Mouse (Mus musculus): ENCODE measurements around the gene Tnfrsf25.

The Tnfrsf25 gene

GRCm38 (mm10) chr4:152119396-152120292 lies 3.9 kb downstream of the Tnfrsf25 start:
- ATAC-seq (ENCODE audit: insufficient number of reproducible peaks, low FRiP score, low TSS enrichment), result no peak

GRCm38 (mm10) chr4:152120311-152121182 lies 4.8 kb downstream of the Tnfrsf25 start:
- no peak for ATAC-seq (ENCODE audit: insufficient number of reproducible peaks, low FRiP score, low TSS enrichment)

GRCm38 (mm10) chr4:152121183-152121505 lies 5.4 kb downstream of the Tnfrsf25 start:
- ATAC-seq (ENCODE audit: insufficient number of reproducible peaks, low FRiP score, low TSS enrichment), result no peak

GRCm38 (mm10) chr4:152124361-152124961 lies 8.7 kb downstream of the Tnfrsf25 start:
- no peak for ATAC-seq (ENCODE audit: insufficient number of reproducible peaks, low FRiP score, low TSS enrichment)

GRCm38 (mm10) chr4:152125161-152126025 lies 9.7 kb downstream of the Tnfrsf25 start:
- ATAC-seq (ENCODE audit: insufficient number of reproducible peaks, low FRiP score, low TSS enrichment), result 0 out of 2 replicates have a peak, but pooled peaks have one; percentile 17

GRCm38 (mm10) chr4:152126026-152126920 lies 10.5 kb downstream of the Tnfrsf25 start:
- ATAC-seq (ENCODE audit: insufficient number of reproducible peaks, low FRiP score, low TSS enrichment), result no peak

- ATAC-seq (ENCODE audit: insufficient number of reproducible peaks, low FRiP score, low TSS enrichment), result no peak
Measured at GRCm38 (mm10) chr4:152127884-152128283, 12.2 kb downstream of the Tnfrsf25 start.

GRCm38 (mm10) chr4:152128784-152129183 lies 13.1 kb downstream of the Tnfrsf25 start:
- ATAC-seq (ENCODE audit: insufficient number of reproducible peaks, low FRiP score, low TSS enrichment), result no peak

- ATAC-seq (ENCODE audit: insufficient number of reproducible peaks, low FRiP score, low TSS enrichment), result no peak
Measured at GRCm38 (mm10) chr4:152129395-152129930, 13.7 kb downstream of the Tnfrsf25 start.

- no peak for ATAC-seq (ENCODE audit: insufficient number of reproducible peaks, low FRiP score, low TSS enrichment)
Measured at GRCm38 (mm10) chr4:152130771-152131653, 15.3 kb downstream of the Tnfrsf25 start.

GRCm38 (mm10) chr4:152131809-152132771 lies 16.4 kb downstream of the Tnfrsf25 start:
- ATAC-seq (ENCODE audit: insufficient number of reproducible peaks, low FRiP score, low TSS enrichment), result no peak

- no peak for ATAC-seq (ENCODE audit: insufficient number of reproducible peaks, low FRiP score, low TSS enrichment)
Measured at GRCm38 (mm10) chr4:152132772-152133169, 17.0 kb downstream of the Tnfrsf25 start.

- ATAC-seq (ENCODE audit: insufficient number of reproducible peaks, low FRiP score, low TSS enrichment), result no peak
Measured at GRCm38 (mm10) chr4:152133213-152133612, 17.5 kb downstream of the Tnfrsf25 start.

- ATAC-seq (ENCODE audit: insufficient number of reproducible peaks, low FRiP score, low TSS enrichment), result no peak
Measured at GRCm38 (mm10) chr4:152134507-152134906, 18.8 kb downstream of the Tnfrsf25 start.

- ATAC-seq (ENCODE audit: insufficient number of reproducible peaks, low FRiP score, low TSS enrichment), result no peak
Measured at GRCm38 (mm10) chr4:152135363-152135762, 19.6 kb downstream of the Tnfrsf25 start.

- no peak for ATAC-seq (ENCODE audit: insufficient number of reproducible peaks, low FRiP score, low TSS enrichment)
Measured at GRCm38 (mm10) chr4:152136112-152136875, 20.6 kb downstream of the Tnfrsf25 start.

Measured in cerebellum, adult (tissue).